Mouse (Mus musculus) activated CD4-positive, CD25-positive, alpha-beta regulatory T cell, adult 4 months (primary cell): ENCODE data around the gene Zfp428. TPM values are rescaled to one million over a fixed set of nuclear protein-coding genes. Genes with fewer than 3 reads are reported as not detected.
A peak's percentile ranks its signal among the peaks of the same experiment; 100 is the strongest.

ENCODE experiments used
- ATAC-seq: one replicate; pipeline ENCODE4 v1.8.0; 2017
- polyA plus RNA-seq, 2 experiments: library from polyadenylated mRNA; unstranded; fragments of 100-300 nt; shearing (Covaris generic); gene quantifications; one replicate each; pipeline ENCODE4 v1.2.1; 2017

Zfp428 gene
- polyA plus RNA-seq, 2 experiments from 2014 or later: not detected

DNA sequence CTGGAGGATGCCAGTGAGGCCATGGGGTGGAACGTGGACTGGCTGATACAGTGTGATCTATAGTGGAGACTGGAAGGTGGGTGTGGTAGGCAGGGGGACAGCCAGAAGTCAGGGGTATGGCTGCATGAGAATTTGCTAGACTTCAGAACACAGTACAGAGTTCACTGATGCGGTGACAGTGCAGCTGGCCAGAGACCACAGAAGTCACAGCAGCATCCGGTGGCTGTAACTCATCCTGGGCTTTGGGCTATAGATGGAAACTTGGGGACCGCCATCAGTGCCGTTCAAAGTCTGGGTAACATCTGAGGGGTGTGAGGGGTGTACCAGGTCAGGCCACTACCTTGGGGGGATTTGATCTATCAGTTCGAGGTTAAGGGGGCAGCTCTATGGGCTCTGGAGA is 16.9 kb downstream of the Zfp428 start:
- no peak for ATAC-seq

DNA sequence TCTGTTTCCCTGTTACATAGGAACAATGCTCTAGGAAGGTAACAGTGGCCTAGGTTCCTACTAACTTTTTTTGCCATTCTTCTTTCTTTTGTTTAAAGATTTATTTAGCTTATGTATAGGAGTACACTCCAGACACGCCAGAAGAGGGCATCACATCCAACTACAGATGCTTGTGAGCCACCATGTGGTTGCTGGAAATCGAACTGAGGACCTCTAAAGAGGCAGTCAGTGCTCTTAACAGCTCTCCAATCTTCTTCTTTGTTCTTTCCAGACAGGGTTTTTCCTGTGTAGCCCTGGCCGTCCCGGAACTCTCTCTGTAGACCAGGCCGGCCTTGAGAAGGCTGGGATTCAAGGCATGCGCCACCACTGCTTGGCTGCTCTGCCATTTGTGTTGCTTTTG is 18.2 kb downstream of the Zfp428 start:
- ATAC-seq: no peak

DNA sequence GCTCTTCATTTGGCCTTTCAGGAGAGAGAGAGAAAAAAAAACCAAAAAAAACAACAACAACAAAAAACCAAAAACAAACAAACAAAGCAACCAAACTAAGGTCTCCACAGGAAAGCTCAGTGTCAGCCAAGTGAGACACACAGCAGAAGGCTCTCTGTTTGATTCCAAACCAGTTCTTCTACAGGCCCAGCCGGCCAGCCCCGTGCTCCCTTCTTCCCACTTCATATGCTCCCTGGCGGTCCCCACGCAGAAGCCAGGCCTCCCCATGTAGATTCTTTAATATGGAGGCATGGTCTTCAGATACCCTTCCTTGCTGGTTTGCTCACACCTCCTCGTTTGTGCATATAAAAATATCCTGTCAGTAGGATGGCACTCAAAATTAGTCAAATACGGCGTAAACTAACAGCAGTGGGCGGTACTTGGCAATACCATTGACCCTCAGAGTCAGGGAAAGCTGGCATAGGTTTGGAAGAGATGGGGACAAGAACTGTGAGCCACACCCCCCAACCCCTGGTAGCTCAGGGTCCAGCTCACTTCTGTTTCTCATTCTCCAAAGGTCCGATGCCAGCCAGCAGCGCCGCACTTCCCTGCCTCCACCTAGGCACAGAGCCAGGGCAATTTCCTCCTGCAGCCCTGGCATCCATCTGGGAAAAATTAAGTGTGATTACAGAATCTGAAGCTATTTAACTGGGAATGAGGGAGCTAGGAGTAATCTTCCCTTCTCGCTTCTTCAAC is 19.0 kb downstream of the Zfp428 start:
- ATAC-seq: no peak

- no peak for ATAC-seq
Observed at GRCm38 (mm10) chr7:24528861-24529260, 22.1 kb downstream of the Zfp428 start.

DNA sequence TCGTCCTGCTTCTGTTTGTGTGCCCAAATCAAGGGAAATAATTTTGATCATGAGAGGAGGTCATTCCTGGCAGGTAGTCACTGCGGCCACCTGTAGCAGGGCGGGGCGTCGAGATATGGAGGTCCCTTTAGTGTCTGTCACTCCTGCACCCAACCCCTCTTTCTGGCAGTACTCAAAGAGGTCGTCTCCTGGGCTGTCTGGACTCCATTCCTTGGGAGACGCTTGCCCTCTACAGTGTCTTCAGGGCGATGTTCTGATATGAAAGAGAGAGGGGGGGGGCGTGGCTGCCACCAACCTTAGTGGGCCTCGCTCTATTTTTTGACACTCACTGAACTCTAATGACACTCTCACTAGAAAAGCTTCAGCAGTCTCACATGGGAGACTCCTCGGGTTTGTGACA is 22.8 kb downstream of the Zfp428 start:
- no peak for ATAC-seq

DNA sequence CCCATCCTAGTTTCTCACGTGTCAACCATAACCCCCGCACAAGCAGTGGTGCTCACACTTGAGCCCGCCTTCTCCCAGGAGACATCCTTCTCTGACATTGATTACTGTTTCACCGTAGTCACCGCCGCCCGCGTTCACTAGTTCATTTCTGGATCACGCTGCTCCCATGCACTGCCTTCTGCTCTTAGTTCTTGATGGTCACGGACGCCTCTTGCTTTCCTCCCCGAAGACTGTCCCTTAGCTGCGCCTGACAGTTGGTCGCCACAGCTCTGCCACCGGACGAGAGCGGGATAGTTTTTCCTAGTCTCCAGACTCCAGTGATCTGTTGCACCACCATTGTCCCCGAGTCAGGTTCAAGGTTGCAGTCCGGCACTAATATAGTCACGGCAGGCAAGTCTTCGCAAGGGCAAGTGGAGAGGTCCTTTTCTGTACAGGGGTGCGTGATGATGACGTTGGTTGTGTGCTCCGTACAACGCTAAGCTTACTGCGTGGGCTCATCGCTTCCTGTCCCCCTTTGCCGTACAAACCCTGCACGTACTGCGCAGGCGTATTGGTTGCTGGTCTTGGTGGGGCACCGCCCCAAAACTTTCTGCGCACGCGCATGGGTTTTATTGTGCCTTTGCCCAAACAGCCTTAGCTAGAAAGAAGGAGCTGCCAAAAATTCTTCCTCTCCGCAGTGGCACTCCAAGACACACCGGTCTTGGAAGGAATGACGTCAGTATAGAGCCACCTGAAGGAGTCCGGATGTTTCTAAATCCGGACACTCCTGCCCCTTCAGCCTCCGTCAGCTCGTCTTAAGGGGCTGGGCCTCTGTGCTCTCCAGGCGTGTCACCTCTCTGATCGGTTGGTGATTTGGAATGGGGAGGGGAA is 23.5 kb downstream of the Zfp428 start, which contains the start of gene Irgq:
TSS of gene Irgq (plus strand) at position 628 of the 870 bp plus-strand sequence.
- peak; percentile 88 for ATAC-seq

GRCm38 (mm10) chr7:24531211-24531971 is 24.6 kb downstream of the Zfp428 start:
- no peak for ATAC-seq

GRCm38 (mm10) chr7:24533031-24533571 is 26.3 kb downstream of the Zfp428 start:
- ATAC-seq: no peak

DNA sequence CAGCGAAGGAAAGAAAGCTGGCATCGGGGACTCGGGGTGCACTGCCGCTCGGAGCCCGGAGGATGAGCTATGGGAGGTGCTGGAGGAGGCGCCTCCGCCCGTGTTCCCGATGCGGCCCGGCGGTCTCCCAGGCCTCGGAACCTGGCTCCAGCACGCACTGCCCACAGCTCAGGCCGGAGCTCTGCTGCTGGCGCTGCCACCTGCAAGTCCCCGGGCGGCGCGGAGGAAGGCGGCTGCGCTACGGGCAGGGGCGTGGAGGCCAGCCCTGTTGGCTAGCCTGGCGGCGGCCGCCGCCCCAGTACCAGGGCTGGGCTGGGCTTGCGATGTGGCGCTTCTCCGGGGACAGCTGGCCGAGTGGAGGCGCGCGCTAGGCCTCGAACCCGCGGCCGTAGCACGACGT is 27.0 kb downstream of the Zfp428 start:
- no peak for ATAC-seq

DNA sequence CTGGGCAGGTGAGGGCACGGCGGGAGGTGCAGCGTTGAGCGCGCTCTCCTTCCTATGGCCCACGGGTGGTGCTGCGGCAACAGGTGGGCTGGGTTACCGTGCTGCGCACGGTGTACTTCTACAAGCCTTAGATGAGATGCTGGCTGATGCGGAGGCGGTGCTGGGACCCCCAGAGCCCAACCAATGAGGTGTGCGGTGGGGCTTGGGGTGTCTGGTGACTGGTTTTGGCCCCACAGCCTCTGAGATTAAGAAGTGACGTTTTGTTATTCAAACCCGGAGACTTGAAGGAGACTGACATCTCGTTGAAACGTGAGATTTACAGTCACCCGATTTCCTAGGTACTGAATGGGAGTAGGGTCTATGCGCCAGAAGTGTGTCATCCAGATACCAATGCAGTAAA is 27.5 kb downstream of the Zfp428 start:
- no peak for ATAC-seq

GRCm38 (mm10) chr7:24537081-24537480 is 30.3 kb downstream of the Zfp428 start:
- no peak for ATAC-seq

GRCm38 (mm10) chr7:24537591-24537990 is 30.8 kb downstream of the Zfp428 start:
- no peak for ATAC-seq

- ATAC-seq: no peak
Observed at GRCm38 (mm10) chr7:24538154-24538553, 31.3 kb downstream of the Zfp428 start.

DNA sequence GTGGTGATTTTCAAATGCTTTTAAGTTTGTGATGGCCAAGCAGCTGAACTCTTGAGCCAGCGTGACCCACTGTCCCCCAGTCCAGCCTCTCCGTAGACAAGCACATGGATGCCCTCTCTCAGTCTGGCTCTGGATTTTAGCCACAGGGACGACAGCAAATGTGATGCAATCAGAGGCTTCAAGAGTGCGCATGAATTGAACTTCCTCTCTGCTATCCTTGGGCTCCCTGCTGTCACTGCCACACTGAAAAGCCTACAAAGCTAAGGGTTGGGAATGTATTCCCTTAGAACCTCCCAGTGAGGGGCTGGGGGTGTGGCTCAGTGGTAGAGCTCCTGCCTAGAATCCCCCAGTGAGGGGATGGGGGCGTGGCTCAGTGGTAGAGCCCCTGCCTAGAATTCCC is 31.9 kb downstream of the Zfp428 start:
- no peak for ATAC-seq

DNA sequence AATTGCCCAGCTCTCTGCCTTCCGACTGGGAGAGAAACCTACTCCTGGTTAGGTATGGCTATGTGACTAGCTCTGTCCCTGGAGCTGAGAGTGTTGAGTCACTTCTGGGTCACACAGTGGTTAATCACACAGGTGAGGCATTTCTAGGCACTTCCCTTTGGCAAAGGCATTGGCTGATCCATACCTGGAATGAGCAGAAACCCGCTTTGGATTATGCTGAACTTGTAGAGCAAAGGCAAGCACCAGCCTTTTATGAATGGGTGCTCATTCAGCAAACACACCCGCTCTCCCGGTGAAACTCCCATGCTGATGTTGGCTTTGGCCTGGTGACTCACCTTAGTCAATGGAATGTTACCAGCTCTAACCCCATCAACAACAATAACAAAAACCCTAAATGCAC is 32.9 kb downstream of the Zfp428 start:
- ATAC-seq: no peak

- ATAC-seq: no peak
Observed at GRCm38 (mm10) chr7:24544506-24544905, 37.7 kb downstream of the Zfp428 start.

DNA sequence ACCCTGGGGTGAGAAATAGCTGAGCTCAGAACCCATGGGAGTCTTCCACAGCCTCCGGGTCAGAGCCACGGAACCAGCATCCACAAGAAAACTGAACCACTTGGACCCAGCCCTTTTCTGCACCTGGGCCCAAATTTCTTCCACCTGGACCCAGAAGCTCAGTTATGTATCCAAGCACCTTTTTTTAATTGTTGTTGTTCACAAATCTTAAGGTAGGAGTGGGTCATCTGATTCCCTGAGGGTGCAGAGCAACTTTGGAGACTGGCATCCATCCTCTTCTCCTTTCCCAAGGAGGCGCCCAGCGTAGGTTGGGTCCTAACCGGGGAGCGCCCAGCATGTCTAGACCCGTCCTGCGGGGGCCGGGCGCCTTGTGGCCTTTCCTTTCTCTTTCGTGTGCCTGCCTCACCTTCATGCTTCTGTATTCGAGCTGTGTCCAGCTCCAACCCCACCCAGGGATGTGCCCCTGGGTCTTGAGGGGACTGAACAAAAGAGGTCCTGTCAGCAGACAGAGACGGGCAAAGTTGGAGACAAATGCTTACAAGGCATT is 39.3 kb downstream of the Zfp428 start, which contains the start of the genes Pinlyp and Xrcc1:
TSS of gene Pinlyp (minus strand) at position 51 of the 547 bp plus-strand sequence.
TSS of gene Xrcc1 (plus strand) at position 222 of the 547 bp plus-strand sequence.
- no peak for ATAC-seq

DNA sequence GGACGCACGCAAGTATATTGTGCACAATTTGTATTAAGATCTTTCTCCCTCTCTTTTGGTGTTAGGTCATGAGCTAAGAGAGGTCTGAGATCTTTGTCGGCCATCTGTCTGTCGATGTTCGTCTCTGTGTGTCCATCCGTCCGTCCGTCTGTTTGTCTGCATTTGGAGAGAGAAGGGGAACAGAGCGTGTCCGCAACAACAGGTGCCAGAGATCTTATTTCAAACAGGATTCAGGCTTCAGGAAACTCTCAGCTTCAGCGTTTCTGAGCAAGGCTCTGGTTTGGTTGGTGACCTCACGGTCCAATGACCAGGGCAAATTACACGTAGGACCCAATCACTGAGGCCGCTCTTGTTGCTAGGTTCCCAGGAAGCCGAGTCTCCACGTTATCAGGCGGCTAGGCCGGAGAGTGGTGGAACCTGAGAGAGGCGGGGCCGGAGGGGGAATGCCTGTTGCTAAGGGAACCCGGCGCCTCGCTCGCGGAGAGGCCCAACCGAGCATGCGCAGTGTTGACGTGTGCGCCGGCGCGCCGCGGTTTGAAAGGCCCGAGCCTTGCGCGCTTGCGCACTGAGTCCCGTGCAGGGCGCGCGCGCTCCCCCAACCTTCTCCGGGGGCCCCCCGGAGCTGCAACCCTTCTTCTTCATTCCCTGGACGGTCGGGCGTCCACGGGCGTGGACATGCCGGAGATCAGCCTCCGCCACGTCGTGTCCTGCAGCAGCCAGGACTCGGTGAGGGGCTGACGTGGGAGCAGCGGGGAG is 40.0 kb downstream of the Zfp428 start:
- ATAC-seq: peak; percentile 99

- ATAC-seq: no peak
Observed at GRCm38 (mm10) chr7:24547534-24548036, 40.8 kb downstream of the Zfp428 start.

DNA sequence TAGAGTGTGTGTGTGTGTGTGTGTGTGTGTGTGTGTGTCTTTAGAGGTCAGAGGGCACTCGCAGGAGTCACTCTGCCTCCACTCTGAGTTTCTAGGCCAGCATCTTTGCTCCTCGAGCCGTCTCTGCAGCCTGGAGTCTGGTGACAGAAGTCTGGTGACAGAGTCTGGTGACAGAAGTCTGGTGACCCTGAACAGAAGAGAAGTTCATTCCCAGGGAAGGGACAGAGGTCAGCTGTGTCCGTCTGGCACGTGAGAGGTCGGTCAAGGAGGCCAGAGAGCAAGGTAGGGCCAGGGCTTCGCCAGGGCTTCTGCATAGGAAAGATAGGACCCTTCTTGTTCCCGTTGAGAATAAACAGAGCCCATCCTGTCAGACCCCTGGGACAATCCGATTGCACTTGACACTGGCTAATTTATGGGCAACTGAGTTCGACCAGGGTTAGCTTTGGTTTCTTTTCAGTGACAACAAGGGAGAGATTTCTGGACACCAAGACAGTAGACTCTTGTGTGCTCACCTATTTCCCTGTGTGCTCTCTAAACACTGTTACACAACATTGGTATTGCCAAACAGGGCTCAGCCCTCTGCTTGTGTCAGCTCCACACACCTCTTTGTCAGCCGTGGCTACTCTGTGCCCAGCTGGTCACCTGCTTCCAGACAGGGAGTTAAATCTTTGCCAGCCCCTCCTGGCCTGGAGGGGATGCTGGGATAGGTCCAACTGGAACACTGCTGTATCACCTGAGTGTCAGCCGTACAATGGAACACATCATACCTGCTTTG is 45.4 kb downstream of the Zfp428 start:
- no peak for ATAC-seq
